Mouse (Mus musculus) stomach, postnatal 0 days (tissue): ENCODE measurements at regions not wholly inside any gene's neighbourhood (a gene's known extent, or its start where the extent isn't known, plus 50 kb on each side); places are given as distances from the start of the nearest gene placed in this dataset.

Experiments used
- ATAC-seq: fragments of 200-750 bp; cut with Nextera tagmentation; 2 replicates; pipeline ENCODE4 v1.8.0; 2017; ENCODE audit not compliant: low FRiP score, low TSS enrichment
- DNase-seq: peaks from one replicate; pipeline ENCODE4 v3.0.0-alpha.2; 2016; ENCODE audit warnings: low spot score
- H3K27ac ChIP-seq: fragments of 300-500 bp; sonication (generic); replicated peaks from 2 replicates; pipeline ENCODE4 v1.5.1; 2014; ENCODE audit warnings: mild to moderate bottlenecking, control low read depth
- H3K27me3 ChIP-seq: fragments of 300-500 bp; sonication (generic); 2 replicates; pipeline ENCODE4 v1.6.1; 2014; ENCODE audit warnings: low read length; ENCODE audit not compliant: control insufficient read depth, insufficient read depth
- H3K36me3 ChIP-seq: fragments of 300-500 bp; sonication (generic); 2 replicates; pipeline ENCODE4 v1.6.1; 2014; ENCODE audit warnings: low read length, mixed read lengths; ENCODE audit not compliant: control insufficient read depth, insufficient read depth
- H3K4me1 ChIP-seq: fragments of 300-500 bp; sonication (generic); replicated peaks from 2 replicates; pipeline ENCODE4 v1.6.1; 2014; ENCODE audit warnings: antibody characterized with exemption; ENCODE audit not compliant: control insufficient read depth, insufficient read depth
- H3K4me2 ChIP-seq: fragments of 300-500 bp; sonication (generic); replicated peaks from 2 replicates; pipeline ENCODE4 v1.6.1; 2014; ENCODE audit warnings: low read depth, mild to moderate bottlenecking, control low read depth, moderate library complexity
- H3K4me3 ChIP-seq: fragments of 300-500 bp; sonication (generic); 2 replicates; pipeline ENCODE4 v1.5.1; 2014; ENCODE audit warnings: low read depth, low read length, control low read depth
- H3K9ac ChIP-seq: fragments of 300-500 bp; sonication (generic); 2 replicates; pipeline ENCODE4 v1.6.1; 2014; ENCODE audit warnings: mild to moderate bottlenecking, low read length, control low read depth, mixed read lengths
- H3K9me3 ChIP-seq: fragments of 300-500 bp; sonication (generic); 2 replicates; pipeline ENCODE4 v1.6.1; 2016; ENCODE audit warnings: low read length; ENCODE audit not compliant: control insufficient read depth
- CTCF ChIP-seq: IDR thresholded peaks from 2 replicates; pipeline ENCODE4 v1.5.1; 2016; ENCODE audit warnings: antibody characterized with exemption, low read depth, mild to moderate bottlenecking, moderate library complexity
- EP300 ChIP-seq: optimal IDR thresholded peaks from 2 replicates; pipeline ENCODE3; 2016; ENCODE audit warnings: antibody characterized with exemption
- WGBS: fragments of 180-500 bp; shearing (Covaris S2); extraction: QIAGEN DNeasy Blood & Tissue Kit; methylation state at CpG from one replicate; pipeline ENCODE4 v1.1.7; 2014; 5-methylcytosine and 5-hydroxymethylcytosine counted together

DNA sequence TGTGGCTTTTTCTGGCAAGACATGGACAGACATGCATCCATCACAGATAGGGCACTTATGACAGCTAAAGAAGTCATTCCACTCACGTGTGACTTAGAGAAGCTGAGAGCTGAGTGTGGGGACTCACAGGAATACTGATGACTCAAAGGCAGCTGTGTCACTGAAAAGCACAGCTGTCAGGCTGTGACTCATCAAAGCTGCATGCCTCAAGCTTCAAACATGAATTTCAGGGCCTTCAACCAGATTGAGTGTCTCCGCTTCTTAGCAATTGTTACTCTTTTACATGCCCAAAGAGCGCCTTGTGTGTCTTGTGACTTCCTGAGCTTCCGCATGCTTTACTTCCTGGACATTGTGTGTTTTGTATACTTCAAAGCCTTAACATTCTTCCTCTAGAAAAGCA is 276.2 kb upstream of the Chrm3 start:
- DNase-seq: no peak
- H3K4me3 ChIP-seq: no peak overlapping the region
- no peak overlapping the region for H3K27ac ChIP-seq
- H3K4me1 ChIP-seq: no peaks in the 10 kb centered on the region
- H3K36me3 ChIP-seq: no peaks in the 10 kb centered on the region
- H3K9ac ChIP-seq: no peak overlapping the region
- no peak for ATAC-seq
- no peaks in the 10 kb centered on the region for H3K9me3 ChIP-seq
- TF ChIP-seq EP300 (no peak), CTCF (no peak)
- H3K27me3 ChIP-seq: no peaks in the 10 kb centered on the region
- 50% methylated on average over 4 of the region's 4 CpGs for WGBS
- no peak overlapping the region for H3K4me2 ChIP-seq

DNA sequence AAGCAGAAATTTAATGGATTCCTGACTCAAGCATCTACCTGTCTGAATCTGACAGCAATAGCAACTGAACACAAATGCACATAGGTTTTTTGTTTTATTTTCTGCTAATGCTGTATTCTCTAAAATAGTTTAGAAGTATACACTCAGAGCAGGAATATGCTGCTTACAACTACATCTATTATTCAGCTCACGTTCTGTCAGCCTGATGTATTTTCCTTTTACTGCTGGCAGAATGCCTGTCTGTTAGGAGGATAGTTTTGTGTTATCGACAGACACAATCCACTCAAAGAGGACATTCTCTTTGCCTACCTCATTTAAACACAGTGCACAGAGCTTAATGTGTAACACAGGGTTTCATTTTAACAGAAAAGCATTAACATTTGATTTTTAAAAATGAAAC is 269.8 kb upstream of the Chrm3 start:
- no peak for ATAC-seq
- Histone ChIP-seq H3K36me3 (no peaks in the 10 kb centered on the region), H3K9ac (no peak overlapping the region), H3K4me3 (no peak overlapping the region), H3K27ac (no peak overlapping the region), H3K4me1 (no peaks in the 10 kb centered on the region), H3K4me2 (no peak overlapping the region), H3K27me3 (no peaks in the 10 kb centered on the region), H3K9me3 (no peaks in the 10 kb centered on the region)
- 33% methylated on average over 2 of the region's 2 CpGs for WGBS
- DNase-seq: no peak
- TF ChIP-seq EP300: no peak
- no peak for TF ChIP-seq CTCF

GRCm38 (mm10) chr13:10619661-10620060 is 259.0 kb upstream of the Chrm3 start:
- H3K27me3 ChIP-seq: no peaks in the 10 kb centered on the region
- H3K27ac ChIP-seq: no peak overlapping the region
- no peaks in the 10 kb centered on the region for H3K4me1 ChIP-seq
- H3K36me3 ChIP-seq: no peaks in the 10 kb centered on the region
- DNase-seq (no peak), ATAC-seq (no peak)
- H3K9me3 ChIP-seq: no peaks in the 10 kb centered on the region
- no peak overlapping the region for H3K4me3 ChIP-seq
- TF ChIP-seq EP300 (no peak), CTCF (no peak)
- no peak overlapping the region for H3K9ac ChIP-seq
- H3K4me2 ChIP-seq: no peak overlapping the region

- no peak overlapping the region for H3K9ac ChIP-seq
- H3K9me3 ChIP-seq: no peaks in the 10 kb centered on the region
- ATAC-seq: no peak
- no peaks in the 10 kb centered on the region for H3K27me3 ChIP-seq
- no peak overlapping the region for H3K4me2 ChIP-seq
- DNase-seq: no peak
- no peaks in the 10 kb centered on the region for H3K4me1 ChIP-seq
- TF ChIP-seq CTCF: no peak
- TF ChIP-seq EP300: no peak
- WGBS: 68% methylated on average over 3 of the region's 3 CpGs
- no peak overlapping the region for H3K4me3 ChIP-seq
- no peaks in the 10 kb centered on the region for H3K36me3 ChIP-seq
- H3K27ac ChIP-seq: no peak overlapping the region
Measured at GRCm38 (mm10) chr13:10618421-10618954, 257.8 kb upstream of the Chrm3 start.

GRCm38 (mm10) chr13:10574951-10575350 is 214.3 kb upstream of the Chrm3 start:
- Histone ChIP-seq H3K4me3 (no peak overlapping the region), H3K4me2 (no peak overlapping the region), H3K9ac (no peak overlapping the region), H3K36me3 (no peaks in the 10 kb centered on the region), H3K27ac (no peak overlapping the region), H3K9me3 (no peaks in the 10 kb centered on the region), H3K4me1 (no peaks in the 10 kb centered on the region), H3K27me3 (no peaks in the 10 kb centered on the region)
- WGBS: 79% methylated on average over 5 of the region's 5 CpGs
- no peak for DNase-seq
- ATAC-seq: no peak
- no peak for TF ChIP-seq CTCF
- TF ChIP-seq EP300: no peak

DNA sequence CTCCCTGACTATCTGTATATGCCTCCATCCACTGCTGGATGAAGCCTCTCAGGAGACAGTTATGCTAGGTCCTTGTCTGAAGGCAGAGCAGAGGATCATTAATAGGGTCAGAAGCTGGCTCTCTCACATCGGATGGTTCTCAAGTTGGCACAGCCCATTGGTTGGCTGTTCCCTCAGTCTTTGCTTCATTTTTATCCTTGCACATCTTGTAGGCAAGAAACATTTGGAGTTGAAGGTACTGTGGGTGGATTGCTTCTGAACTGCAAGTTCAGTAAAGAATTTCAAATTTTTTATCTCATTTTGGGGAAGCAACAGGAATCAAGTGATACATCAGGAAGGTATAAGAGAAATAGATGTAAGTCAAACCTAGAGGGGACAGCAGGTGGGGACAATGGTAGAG is 206.2 kb upstream of the Chrm3 start:
- DNase-seq (no peak), ATAC-seq (no peak)
- WGBS: 97% methylated on average over 1 of the region's 1 CpGs

More for the DNA sequence above, 206.2 kb upstream of the Chrm3 start:
- Histone ChIP-seq H3K4me3 (no peak overlapping the region), H3K9me3 (no peaks in the 10 kb centered on the region), H3K36me3 (no peaks in the 10 kb centered on the region), H3K27ac (no peak overlapping the region), H3K27me3 (no peaks in the 10 kb centered on the region), H3K9ac (no peak overlapping the region), H3K4me1 (no peaks in the 10 kb centered on the region), H3K4me2 (no peak overlapping the region)
- no peak for TF ChIP-seq EP300
- no peak for TF ChIP-seq CTCF
